Mouse (Mus musculus) liver, embryonic 14.5 days (tissue): ENCODE measurements at regions not wholly inside any gene's neighbourhood (a gene's known extent, or its start where the extent isn't known, plus 50 kb on each side); places are given as distances from the start of the nearest gene placed in this dataset.

Experiments
- CTCF ChIP-seq: IDR thresholded peaks from 2 replicates; pipeline ENCODE4 v1.5.1; 2016; ENCODE audit warnings: antibody characterized with exemption, low read depth, control low read depth
- EP300 ChIP-seq: IDR thresholded peaks from 2 replicates; pipeline ENCODE4 v1.6.1; 2016; ENCODE audit warnings: antibody characterized with exemption, low read depth

GRCm38 (mm10) chr12:112257691-112258090 is 111.7 kb downstream of the Kif26a start:
- TF ChIP-seq CTCF (no peak), EP300 (no peak)
